Mouse (Mus musculus) limb, embryonic 11.5 days (tissue): ENCODE measurements around the gene Tpbpb. TPM values are rescaled to one million over a fixed set of nuclear protein-coding genes. Genes with fewer than 3 reads are reported as not detected.

Source experiments
- ATAC-seq: fragments of 200-750 bp; cut with Nextera tagmentation; 2 replicates; pipeline ENCODE4 v1.8.0; 2017; ENCODE audit warnings: low read depth; ENCODE audit not compliant: insufficient number of reproducible peaks, low FRiP score, low TSS enrichment
- DNase-seq: peaks from one replicate; pipeline ENCODE4 v3.0.0-alpha.2; 2015; ENCODE audit warnings: low spot score
- H3K27ac ChIP-seq: fragments of 300-500 bp; sonication (generic); replicated peaks from 2 replicates; pipeline ENCODE4 v1.5.1; 2014; ENCODE audit warnings: low read depth, mild to moderate bottlenecking, low read length
- H3K27me3 ChIP-seq: fragments of 300-500 bp; sonication (generic); 2 replicates; pipeline ENCODE4 v1.6.1; 2014; ENCODE audit warnings: mild to moderate bottlenecking, low read length, mixed read lengths; ENCODE audit not compliant: control insufficient read depth, insufficient read depth
- H3K36me3 ChIP-seq: fragments of 300-500 bp; sonication (generic); 2 replicates; pipeline ENCODE4 v1.6.1; 2014; ENCODE audit warnings: mild to moderate bottlenecking, low read length, moderate library complexity, mixed read lengths; ENCODE audit not compliant: control insufficient read depth, insufficient read depth
- H3K4me1 ChIP-seq: fragments of 300-500 bp; sonication (generic); 2 replicates; pipeline ENCODE4 v1.6.1; 2014; ENCODE audit warnings: low read length, mixed read lengths; ENCODE audit not compliant: control insufficient read depth, insufficient read depth
- H3K4me2 ChIP-seq: fragments of 300-500 bp; sonication (generic); 2 replicates; pipeline ENCODE4 v1.6.1; 2014; ENCODE audit warnings: low read depth, mild to moderate bottlenecking, moderate library complexity; ENCODE audit not compliant: severe bottlenecking
- H3K4me3 ChIP-seq: fragments of 300-500 bp; sonication (generic); 2 replicates; pipeline ENCODE4 v1.5.1; 2014; ENCODE audit warnings: low read depth, low read length
- H3K9ac ChIP-seq: fragments of 300-500 bp; sonication (generic); 2 replicates; pipeline ENCODE4 v1.6.1; 2014; ENCODE audit warnings: mild to moderate bottlenecking, low read length
- H3K9me3 ChIP-seq: fragments of 300-500 bp; sonication (generic); 2 replicates; pipeline ENCODE4 v1.6.1; 2016; ENCODE audit warnings: low read length; ENCODE audit not compliant: control insufficient read depth
- WGBS: fragments of 180-500 bp; shearing (Covaris S2); extraction: QIAGEN DNeasy Blood & Tissue Kit; methylation state at CpG from one replicate; pipeline ENCODE4 v1.1.7; 2014; 5-methylcytosine and 5-hydroxymethylcytosine counted together
- polyA plus RNA-seq: library from polyadenylated mRNA; unstranded; fragments of >200 nt; fragmentation: Nextera tagmentation; extraction: Ambion mirVana; gene quantifications from 2 replicates; pipeline ENCODE4 v1.2.1, GENCODE M21; 2014

Gene Tpbpb
- polyA plus RNA-seq, 1 experiment from 2014 or later = not detected

DNA sequence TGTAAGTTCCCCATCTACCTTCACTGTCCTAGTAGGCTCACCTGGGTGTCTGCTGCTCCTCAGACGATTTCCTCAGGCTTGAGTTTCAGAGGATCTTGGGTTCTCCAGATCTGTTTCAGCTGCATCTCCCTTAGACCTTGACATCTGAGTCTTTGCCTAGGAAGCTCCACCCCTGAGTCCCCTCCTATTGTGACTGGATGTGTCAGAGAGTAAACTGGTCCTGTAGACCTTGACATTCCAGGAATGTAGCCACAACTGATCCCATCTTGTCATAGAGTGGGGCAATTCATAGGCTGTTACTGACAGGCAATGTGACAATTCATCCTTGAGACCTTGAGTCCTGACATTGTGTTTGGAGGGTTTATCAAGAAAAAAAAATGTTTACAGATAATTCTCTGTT lies 40.4 kb downstream of the Tpbpb start, which contains the start of gene 4930486L24Rik:
Gene 4930486L24Rik, minus strand, starts transcription at position 195 of the 400 bp plus-strand sequence.
- no peak for DNase-seq
- no peaks in the 10 kb centered on the region for H3K4me1 ChIP-seq
- no peak within 1 kb of the TSS for H3K4me3 ChIP-seq
- no peak for ATAC-seq
- H3K4me2 ChIP-seq = no peak within 1 kb of the TSS
- H3K27me3 ChIP-seq = no peaks in the 10 kb centered on the region
- no peak within 1 kb of the TSS for H3K27ac ChIP-seq
- H3K36me3 ChIP-seq = no peaks in the 10 kb centered on the region
- no peak within 1 kb of the TSS for H3K9ac ChIP-seq
- H3K9me3 ChIP-seq = no peaks in the 10 kb centered on the region
- WGBS = 45% methylated on average over 1 of the region's 1 CpGs

Other genes starting within 250 kb of the Tpbpb start
- not detected in 2 replicates for gene BC051665, start 118.5 kb downstream of the Tpbpb start, polyA plus RNA-seq
- not detected in 2 replicates for gene Ctsll3, start 102.0 kb downstream of the Tpbpb start, polyA plus RNA-seq
- gene 4930486L24Rik, start 40.4 kb downstream of the Tpbpb start, polyA plus RNA-seq = not detected in 2 replicates
- gene Gm49392, start 8.0 kb downstream of the Tpbpb start, polyA plus RNA-seq = 0.16 TPM in 1 of 2 replicates, not detected in the other
- 1.5 and 3.2 TPM in 2 replicates for gene Ctla2b, start 7.4 kb downstream of the Tpbpb start, polyA plus RNA-seq
- not detected in 2 replicates for gene Gm49393, start 30.7 kb upstream of the Tpbpb start, polyA plus RNA-seq
- gene Gm49391, start 31.7 kb upstream of the Tpbpb start, polyA plus RNA-seq = 0.79 and 1.1 TPM in 2 replicates
- 12.5 and 13.8 TPM in 2 replicates for gene Ctla2a, start 31.7 kb upstream of the Tpbpb start, polyA plus RNA-seq
- not detected in 2 replicates for gene Tpbpa, start 37.1 kb upstream of the Tpbpb start, polyA plus RNA-seq
- not detected in 2 replicates for gene Ctsj, start 101.1 kb upstream of the Tpbpb start, polyA plus RNA-seq
- not detected in 2 replicates for gene Ctsq, start 135.8 kb upstream of the Tpbpb start, polyA plus RNA-seq